Mouse (Mus musculus) lung, postnatal 14 days (tissue): ENCODE results near the gene Krt18.
A peak's percentile ranks its signal among the peaks of the same experiment; 100 is the strongest.
"Not testable (repeated sequence)": the region's sequence is repeated elsewhere in the genome, so short reads cannot be mapped to it uniquely, and the experiment has no call there.

Experiments
- DNase-seq: peaks from one replicate; pipeline ENCODE4 v3.0.0; 2021

Gene Krt18

DNA sequence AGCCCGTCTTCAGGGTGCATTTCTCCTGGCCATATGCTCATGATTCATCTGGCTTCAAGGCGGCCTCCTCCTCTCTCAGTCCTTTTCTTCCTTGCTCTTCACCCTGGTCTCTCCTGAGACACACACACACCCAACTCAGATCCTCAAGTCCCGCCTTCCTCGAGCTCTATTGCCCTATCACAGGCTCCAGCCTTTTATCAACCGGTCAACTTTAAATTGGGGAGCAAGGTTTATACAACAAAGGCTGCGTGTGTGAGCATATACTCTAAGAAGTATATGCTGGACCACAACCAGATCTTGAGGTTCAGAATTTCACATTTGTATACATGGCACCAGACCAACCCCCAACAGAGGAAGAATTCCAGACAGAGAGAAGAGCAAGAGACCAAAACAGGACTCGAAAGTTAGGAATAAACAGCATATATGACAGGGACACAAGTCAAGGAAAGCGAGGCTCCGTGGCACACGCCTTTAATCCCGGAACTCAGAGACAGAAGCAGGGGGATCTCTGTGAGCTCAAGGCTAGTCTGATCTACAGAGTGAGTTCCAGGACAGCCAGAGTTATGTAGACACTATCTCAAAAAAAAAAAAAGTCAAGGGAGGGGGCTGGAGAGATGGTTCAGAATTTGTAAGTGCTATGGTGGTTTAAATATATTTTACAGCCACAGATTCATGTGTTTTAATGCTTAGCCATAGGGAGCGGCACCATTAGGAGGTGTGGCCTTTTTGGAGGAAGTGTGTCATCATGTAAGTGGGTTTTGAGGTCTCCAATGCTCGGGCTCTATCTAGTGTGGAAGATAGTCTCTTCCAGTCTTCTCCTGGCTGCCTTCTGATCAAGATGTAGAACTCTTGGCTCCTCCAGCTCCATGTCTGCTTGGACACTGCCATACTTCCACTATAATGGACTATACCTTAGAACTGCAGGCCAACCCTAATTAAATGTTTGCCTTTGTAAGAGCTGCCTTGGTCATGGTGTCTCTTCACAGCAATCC is 42.8 kb downstream of the Krt18 start:
- no peak for DNase-seq

DNA sequence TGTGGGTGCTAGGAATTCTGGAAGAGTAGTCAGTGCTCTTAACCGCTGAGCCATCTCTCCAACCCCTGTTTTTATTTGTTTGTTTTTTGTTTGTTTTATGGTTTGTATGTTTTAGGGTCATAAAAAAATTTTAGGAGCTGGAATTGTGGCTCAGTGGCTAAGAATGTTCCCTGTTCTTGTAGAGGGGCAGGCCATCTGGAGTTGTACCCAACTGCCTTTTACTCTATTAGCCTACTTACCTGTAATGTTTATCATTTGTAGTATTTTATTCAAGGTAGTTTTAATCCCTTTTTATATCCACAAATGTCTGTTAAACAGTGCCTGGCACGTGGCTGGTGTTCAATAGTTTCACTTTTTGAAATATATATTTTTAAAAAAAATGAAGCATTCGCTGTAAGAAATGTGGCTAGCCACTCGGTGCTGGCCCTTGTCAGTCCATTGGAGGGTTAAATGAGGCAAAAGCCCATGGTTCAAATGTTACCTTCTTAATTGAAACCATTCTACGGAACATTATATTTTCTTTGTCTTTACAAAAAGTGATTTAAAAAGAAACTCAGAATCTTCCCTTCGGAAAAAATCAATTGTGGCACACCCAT is 45.1 kb downstream of the Krt18 start:
- DNase-seq, result no peak

DNA sequence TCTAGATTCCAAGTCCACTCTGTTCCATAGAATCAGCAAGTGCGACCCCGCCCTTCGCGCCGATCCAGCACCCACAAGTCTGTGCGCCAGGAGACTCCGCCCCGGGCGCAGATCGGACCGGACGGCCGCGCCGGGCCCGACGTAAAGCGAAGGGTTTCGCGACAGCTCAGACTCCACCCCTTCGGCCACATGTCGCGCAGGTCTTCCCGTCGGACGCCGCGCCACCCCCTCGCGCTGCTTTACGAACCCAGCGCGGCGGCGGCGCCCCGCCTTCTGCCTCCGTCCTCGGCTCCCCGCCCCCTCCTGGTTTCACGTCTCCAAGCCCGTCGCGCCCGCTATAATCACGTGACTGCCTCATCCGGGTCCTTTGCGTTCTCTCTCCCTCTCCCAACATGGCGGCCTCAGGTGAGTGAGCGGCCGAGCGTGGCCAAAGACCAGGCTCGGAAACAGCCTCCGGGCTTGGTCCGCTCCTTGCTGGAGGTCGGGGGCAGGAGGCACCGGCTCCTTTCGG is 45.6 kb downstream of the Krt18 start, which contains the start of gene Eif4b:
TSS of gene Eif4b (plus strand) at position 215 of the 511 bp plus-strand sequence.
- peak; percentile 99 for DNase-seq

DNA sequence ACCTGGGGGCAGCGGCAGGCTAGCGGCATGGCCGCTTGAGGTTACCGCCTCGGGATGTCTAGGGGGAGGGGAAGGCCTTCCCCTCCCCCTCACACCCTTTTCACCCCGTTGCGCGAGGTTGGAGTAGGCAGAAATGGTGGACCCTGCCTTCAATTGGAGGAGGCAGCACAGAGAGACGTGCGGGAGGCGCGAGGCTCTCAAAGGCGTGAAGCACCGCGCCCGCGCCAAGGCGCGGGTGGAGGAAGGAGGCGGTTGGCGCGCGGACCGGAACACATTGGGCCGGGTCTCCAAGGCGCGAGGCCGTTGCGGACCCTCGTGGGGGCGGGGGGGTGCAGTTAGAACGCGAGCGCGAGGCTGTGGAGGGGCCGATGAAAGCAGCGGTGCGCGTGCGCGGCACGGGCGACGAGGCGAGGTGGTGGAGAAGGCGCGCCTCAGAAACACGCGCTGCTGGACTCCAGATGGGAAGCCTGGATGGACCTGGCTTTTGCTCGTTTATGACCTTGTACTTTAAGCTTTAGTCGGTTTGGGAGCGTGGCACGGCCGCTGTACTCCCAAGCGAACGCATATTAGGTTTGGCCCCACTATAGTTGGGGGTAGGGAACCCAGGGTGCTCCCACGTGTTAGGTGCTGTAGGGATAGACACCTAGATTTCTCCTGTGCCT is 46.2 kb downstream of the Krt18 start:
- peak; percentile 57 for DNase-seq

DNA sequence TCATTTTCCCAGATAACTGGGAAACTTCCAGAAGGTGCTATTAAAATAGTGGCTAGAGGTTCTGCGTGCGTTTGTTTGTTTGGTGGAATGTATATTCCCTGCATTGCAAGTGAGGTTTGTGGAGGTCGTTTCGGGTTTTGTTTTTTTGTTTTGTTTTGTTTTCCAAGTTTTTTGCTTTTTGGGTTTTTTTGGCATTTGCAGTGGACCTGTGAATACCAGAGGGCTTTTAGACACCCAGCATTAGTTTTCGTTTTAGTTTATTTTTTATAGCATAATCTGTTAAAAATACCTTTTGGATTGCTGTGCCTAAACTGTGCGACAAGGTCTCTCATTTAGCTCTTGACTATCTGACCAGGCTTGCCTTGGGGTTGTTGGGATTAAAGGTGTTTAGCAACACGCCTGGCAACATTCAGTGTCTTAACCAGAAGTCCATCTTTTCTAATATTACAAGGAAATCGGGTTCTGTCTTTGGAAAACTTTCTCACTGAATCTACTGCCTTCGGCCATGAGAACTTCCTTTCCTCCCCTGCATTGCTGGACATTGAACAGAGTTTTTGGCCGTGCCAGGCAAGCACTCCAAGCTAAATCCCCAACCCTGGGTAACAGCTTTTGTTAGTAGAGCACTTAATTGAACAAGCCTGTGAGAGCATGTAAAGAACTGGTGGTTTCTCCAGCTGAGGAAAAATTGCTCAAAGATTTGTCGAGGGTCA is 47.1 kb downstream of the Krt18 start:
- no peak for DNase-seq

DNA sequence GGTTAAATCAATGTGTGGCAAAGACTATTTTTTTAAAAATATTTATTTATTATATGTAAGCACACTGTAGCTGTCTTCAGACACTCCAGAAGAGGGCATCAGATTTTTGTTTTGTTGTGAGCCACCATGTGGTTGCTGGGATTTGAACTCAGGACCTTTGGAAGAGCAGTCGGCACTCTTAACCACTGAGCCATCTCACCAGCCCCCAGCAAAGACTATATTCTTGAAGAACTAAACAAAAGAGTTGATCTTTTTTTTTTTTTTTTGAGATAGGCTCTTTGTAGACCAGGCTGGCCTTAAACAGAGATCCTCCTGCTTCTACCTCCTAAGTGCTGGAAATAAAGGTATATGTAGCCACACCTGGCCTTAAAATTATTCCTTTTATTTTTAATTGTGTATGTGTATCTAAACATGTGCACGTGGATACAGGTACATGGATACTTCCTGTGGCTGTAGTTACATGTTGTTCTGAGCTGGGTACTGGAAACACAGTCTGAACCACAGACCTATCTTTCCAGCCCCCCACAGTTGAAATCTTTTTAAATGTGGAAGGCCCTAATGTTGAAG is 49.2 kb downstream of the Krt18 start:
- DNase-seq, result no peak

DNA sequence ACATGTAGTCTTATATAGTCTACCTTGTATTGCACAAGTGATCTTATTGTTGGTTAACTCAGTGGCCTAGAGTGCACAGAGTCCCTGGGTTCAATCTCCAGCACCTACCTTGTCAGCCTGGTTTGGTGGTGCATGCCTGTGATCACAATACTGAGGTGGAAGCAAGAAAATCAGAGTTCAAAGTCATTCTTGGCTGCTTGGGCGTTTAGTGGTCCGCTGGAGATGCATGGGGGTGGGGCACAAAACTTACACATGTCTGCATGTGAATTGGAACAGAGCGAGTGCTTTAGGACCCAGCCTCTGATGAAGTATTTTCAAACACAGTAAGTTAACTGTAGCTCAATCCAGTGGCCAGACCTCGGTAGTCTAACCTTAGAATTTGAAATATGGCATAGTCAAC is 51.2 kb downstream of the Krt18 start:
- no peak for DNase-seq

DNA sequence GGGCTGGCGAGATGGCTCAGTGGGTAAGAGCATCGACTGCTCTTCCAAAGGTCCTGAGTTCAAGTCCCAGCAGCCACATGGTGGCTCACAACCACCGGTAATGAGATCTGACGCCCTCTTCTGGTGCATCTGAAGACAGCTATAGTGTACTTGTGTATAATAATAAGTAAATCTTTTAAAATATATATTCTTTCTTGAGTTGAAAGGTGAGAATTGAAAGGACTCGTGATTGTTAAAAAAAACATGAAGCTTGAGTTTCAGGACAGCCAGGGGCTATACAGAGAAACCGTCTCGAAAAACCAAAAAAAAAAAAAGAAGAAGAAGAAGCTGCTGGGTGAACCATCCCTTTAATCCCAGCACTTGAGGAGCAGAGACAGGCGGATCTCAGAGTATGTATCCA is 51.9 kb downstream of the Krt18 start:
- not testable (repeated sequence) for DNase-seq

DNA sequence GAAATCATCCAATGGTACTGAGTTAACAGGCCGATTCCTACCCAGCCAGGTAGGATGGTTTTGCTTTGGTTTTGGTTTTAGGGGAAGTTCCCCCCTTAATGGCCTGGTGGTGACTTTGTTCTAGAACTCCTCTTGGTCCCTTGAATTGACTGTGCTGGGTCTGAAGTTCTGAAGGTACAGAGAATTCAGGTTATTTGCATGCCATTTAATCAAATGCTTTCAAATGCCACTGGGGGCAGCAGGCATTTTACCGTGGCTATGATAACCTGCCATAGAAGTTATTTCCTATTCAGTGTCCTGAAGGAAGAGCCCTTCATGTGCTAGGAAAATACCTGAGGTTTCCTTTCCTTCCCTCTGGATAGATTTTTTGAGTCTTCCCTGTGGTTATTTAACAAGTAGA is 52.4 kb downstream of the Krt18 start:
- DNase-seq, result no peak
